Mouse (Mus musculus): ENCODE results near the gene Thap11. TPM values are rescaled to one million over a fixed set of nuclear protein-coding genes. Genes with fewer than 3 reads are reported as not detected.
"Not testable (repeated sequence)": the region's sequence is repeated elsewhere in the genome, so short reads cannot be mapped to it uniquely, and the experiment has no call there.

Thap11 gene
- polyA plus RNA-seq, 1 experiment from 2014 or later, result 85.7 TPM

- Histone ChIP-seq H3K27me3 (ENCODE audit: low read depth, poor library complexity, severe bottlenecking) (no peaks in the 10 kb centered on the region), H3K9me3 (replicated peaks) (no peaks in the 10 kb centered on the region), H3K27ac (peak within 1 kb of the TSS; percentile 90), H3K4me1 (peaks cover 16% of the 10 kb centered on the region), H3K36me3 (peaks cover 36% of the 10 kb centered on the region), H3K4me3 (peak within 1 kb of the TSS; percentile 82)
- WGBS, result under 1% methylated on average over 52 of the region's 52 CpGs
- DNase-seq (ENCODE audit: low spot score), result peak; percentile 93
Observed at GRCm38 (mm10) chr8:105826861-105827848, 27.8 kb upstream of the Thap11 start, which contains the start of the genes Ranbp10 and Tsnaxip1. Gene Ranbp10, minus strand, starts transcription at chr8:105827350. Gene Tsnaxip1, plus strand, starts transcription at chr8:105827731.

- H3K27me3 ChIP-seq (ENCODE audit: low read depth, poor library complexity, severe bottlenecking); H3K4me1 ChIP-seq: not testable (repeated sequence)
- WGBS, result 90% methylated on average over 2 of the region's 2 CpGs
Observed at GRCm38 (mm10) chr8:105833740-105834139, 21.2 kb upstream of the Thap11 start.

DNA sequence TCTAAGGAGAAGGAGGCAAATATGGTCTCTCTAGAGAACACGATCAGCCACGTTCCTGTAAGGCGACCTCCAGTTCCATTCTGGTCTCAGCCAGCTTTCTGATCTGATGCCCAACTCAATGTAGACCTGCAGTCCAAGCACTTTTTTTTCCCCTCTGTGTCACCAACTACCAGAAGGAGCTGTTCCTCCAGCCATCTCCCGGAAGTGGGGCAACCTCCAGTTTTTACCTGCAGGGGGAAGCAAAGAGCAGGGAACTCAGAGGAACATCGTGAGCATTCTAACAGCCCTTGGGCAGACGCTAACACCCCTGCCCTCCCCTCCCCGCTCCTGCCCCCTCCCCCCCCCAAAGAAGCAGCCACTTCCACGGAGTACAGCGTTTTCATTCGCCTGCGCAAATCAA, 19.6 kb upstream of the Thap11 start:
- Histone ChIP-seq H3K27ac (no peak overlapping the region), H3K9me3 (replicated peaks) (no peaks in the 10 kb centered on the region), H3K36me3 (no peaks in the 10 kb centered on the region), H3K4me1 (no peaks in the 10 kb centered on the region), H3K4me3 (no peak overlapping the region), H3K27me3 (ENCODE audit: low read depth, poor library complexity, severe bottlenecking) (no peaks in the 10 kb centered on the region)
- 33% methylated on average over 11 of the region's 11 CpGs for WGBS
- DNase-seq (ENCODE audit: low spot score), result peak; percentile 57

More at GRCm38 (mm10) chr8:105833740-105834139, 21.2 kb upstream of the Thap11 start:
- not testable (repeated sequence) for H3K36me3 ChIP-seq; H3K9me3 ChIP-seq (replicated peaks); H3K4me3 ChIP-seq; H3K27ac ChIP-seq; DNase-seq (ENCODE audit: low spot score)

DNA sequence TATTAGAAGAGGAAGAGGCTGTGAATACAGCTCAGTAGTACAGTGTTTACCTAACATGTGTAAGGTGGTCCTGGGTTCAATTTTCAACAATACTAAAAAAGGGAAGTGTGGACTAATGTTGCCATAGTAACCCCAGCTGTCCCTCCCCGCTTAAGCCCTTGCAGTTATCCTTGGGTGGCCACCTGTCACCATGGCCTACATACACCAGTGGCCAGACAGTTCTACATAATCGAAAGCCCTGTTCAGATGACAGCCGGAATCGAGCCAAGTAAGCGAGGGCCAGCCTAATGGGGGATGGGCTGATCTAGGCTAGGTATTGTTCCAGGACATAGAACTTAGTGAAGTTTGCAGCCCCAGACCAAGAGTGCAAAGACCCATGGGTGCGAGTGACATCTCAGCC, 17.9 kb upstream of the Thap11 start:
- H3K36me3 ChIP-seq, result peaks cover 10% of the 10 kb centered on the region
- no peaks in the 10 kb centered on the region for H3K27me3 ChIP-seq (ENCODE audit: low read depth, poor library complexity, severe bottlenecking)
- DNase-seq (ENCODE audit: low spot score), result no peak
- H3K27ac ChIP-seq, result no peak overlapping the region
- no peaks in the 10 kb centered on the region for H3K4me1 ChIP-seq
- H3K4me3 ChIP-seq, result no peak overlapping the region
- WGBS, result 89% methylated on average over 6 of the region's 6 CpGs
- no peaks in the 10 kb centered on the region for H3K9me3 ChIP-seq (replicated peaks)

- Histone ChIP-seq H3K27me3 (ENCODE audit: low read depth, poor library complexity, severe bottlenecking) (no peaks in the 10 kb centered on the region), H3K36me3 (peaks cover 31% of the 10 kb centered on the region), H3K27ac (no peak overlapping the region), H3K4me1 (no peaks in the 10 kb centered on the region), H3K4me3 (no peak overlapping the region), H3K9me3 (replicated peaks) (no peaks in the 10 kb centered on the region)
- 91% methylated on average over 5 of the region's 5 CpGs for WGBS
- DNase-seq (ENCODE audit: low spot score), result no peak
Observed at GRCm38 (mm10) chr8:105839209-105839608, 15.7 kb upstream of the Thap11 start.

DNA sequence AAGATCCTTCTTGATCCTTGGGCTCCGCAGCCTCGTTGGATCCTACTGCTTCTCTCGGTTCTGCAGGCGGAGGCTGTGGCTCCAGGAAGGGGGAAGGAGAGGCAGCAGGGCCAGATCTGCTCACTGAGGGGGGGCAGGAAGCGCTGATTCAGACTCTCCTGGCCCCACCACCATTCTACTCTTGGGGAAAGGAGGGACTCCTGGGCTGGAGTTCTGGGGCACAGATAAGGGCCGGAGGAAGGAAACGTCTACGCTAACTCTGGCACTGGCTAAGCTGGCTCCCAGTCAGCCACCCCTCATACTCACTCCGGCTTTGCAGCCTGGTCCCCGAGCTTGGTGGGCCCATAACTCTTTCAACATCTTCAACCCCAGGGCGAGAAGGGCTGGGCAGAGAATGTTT, 8.3 kb upstream of the Thap11 start:
- 90% methylated on average over 11 of the region's 11 CpGs for WGBS
- no peak for DNase-seq (ENCODE audit: low spot score)
- Histone ChIP-seq H3K4me1 (peaks cover 8% of the 10 kb centered on the region), H3K27me3 (ENCODE audit: low read depth, poor library complexity, severe bottlenecking) (no peaks in the 10 kb centered on the region), H3K27ac (no peak overlapping the region), H3K4me3 (no peak overlapping the region), H3K9me3 (replicated peaks) (no peaks in the 10 kb centered on the region), H3K36me3 (peaks cover 81% of the 10 kb centered on the region)

GRCm38 (mm10) chr8:105850014-105850413, 4.9 kb upstream of the Thap11 start:
- Histone ChIP-seq H3K4me1 (peaks cover 8% of the 10 kb centered on the region), H3K27ac (no peak overlapping the region), H3K36me3 (peaks cover 50% of the 10 kb centered on the region), H3K4me3 (0 out of 2 replicates have a peak overlapping the region, but pooled peaks have one; percentile 79), H3K27me3 (ENCODE audit: low read depth, poor library complexity, severe bottlenecking) (no peaks in the 10 kb centered on the region), H3K9me3 (replicated peaks) (no peaks in the 10 kb centered on the region)
- 88% methylated on average over 4 of the region's 4 CpGs for WGBS
- DNase-seq (ENCODE audit: low spot score), result no peak

DNA sequence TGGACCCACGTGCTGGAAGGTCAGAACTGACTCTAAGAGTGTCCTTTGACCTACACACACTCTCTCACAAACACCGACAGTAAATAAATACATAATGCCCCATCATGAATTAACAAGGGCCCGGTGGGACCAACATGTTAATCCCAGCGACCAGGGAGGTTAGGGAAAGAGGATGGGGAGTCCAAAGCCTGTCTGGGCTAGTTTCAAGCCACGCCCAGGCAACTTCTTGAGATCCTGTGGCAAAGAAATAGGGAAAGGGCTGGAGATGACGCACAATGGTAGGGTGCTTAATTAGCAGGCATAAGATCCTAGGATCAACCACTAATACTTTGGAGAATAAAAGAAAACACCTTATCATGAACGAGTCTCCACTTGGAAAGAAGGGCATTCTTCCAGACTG, 4.3 kb upstream of the Thap11 start:
- Histone ChIP-seq H3K4me1 (peaks cover 10% of the 10 kb centered on the region), H3K27me3 (ENCODE audit: low read depth, poor library complexity, severe bottlenecking) (no peaks in the 10 kb centered on the region), H3K4me3 (peak overlapping the region; percentile 79), H3K27ac (no peak overlapping the region), H3K9me3 (replicated peaks) (no peaks in the 10 kb centered on the region), H3K36me3 (peaks cover 44% of the 10 kb centered on the region)
- DNase-seq (ENCODE audit: low spot score), result no peak
- WGBS, result 83% methylated on average over 7 of the region's 7 CpGs

GRCm38 (mm10) chr8:105851651-105852143, 3.2 kb upstream of the Thap11 start:
- peaks cover 33% of the 10 kb centered on the region for H3K36me3 ChIP-seq
- H3K4me1 ChIP-seq, result peaks cover 21% of the 10 kb centered on the region
- H3K4me3 ChIP-seq, result peak overlapping the region; percentile 79
- peak overlapping the region; percentile 85 for H3K27ac ChIP-seq
- under 1% methylated on average over 34 of the region's 34 CpGs for WGBS
- H3K9me3 ChIP-seq (replicated peaks), result no peaks in the 10 kb centered on the region
- H3K27me3 ChIP-seq (ENCODE audit: low read depth, poor library complexity, severe bottlenecking), result no peaks in the 10 kb centered on the region
- DNase-seq (ENCODE audit: low spot score), result peak; percentile 92

- Histone ChIP-seq H3K27ac (no peak overlapping the region), H3K4me3 (peak overlapping the region; percentile 79; the same call in 1 of the 2 replicates)
- WGBS, result 86% methylated on average over 12 of the region's 12 CpGs
Observed at GRCm38 (mm10) chr8:105852146-105852729, 2.7 kb upstream of the Thap11 start.

GRCm38 (mm10) chr8:105853178-105853577, 1.8 kb upstream of the Thap11 start, which contains the start of gene Cenpt:
Gene Cenpt, minus strand, starts transcription at chr8:105853278.
- WGBS, result 92% methylated on average over 3 of the region's 3 CpGs
- Histone ChIP-seq H3K4me1 (peaks cover 35% of the 10 kb centered on the region), H3K27ac (no peak within 1 kb of the TSS), H3K9me3 (replicated peaks) (no peaks in the 10 kb centered on the region), H3K27me3 (ENCODE audit: low read depth, poor library complexity, severe bottlenecking) (no peaks in the 10 kb centered on the region), H3K4me3 (no peak within 1 kb of the TSS; the same call in none of the 2 replicates), H3K36me3 (peaks cover 27% of the 10 kb centered on the region)
- DNase-seq (ENCODE audit: low spot score), result no peak

More at GRCm38 (mm10) chr8:105852146-105852729, 2.7 kb upstream of the Thap11 start:
- H3K4me1 ChIP-seq, result peaks cover 26% of the 10 kb centered on the region
- no peaks in the 10 kb centered on the region for H3K9me3 ChIP-seq (replicated peaks)
- peaks cover 30% of the 10 kb centered on the region for H3K36me3 ChIP-seq
- DNase-seq (ENCODE audit: low spot score), result no peak
- no peaks in the 10 kb centered on the region for H3K27me3 ChIP-seq (ENCODE audit: low read depth, poor library complexity, severe bottlenecking)

DNA sequence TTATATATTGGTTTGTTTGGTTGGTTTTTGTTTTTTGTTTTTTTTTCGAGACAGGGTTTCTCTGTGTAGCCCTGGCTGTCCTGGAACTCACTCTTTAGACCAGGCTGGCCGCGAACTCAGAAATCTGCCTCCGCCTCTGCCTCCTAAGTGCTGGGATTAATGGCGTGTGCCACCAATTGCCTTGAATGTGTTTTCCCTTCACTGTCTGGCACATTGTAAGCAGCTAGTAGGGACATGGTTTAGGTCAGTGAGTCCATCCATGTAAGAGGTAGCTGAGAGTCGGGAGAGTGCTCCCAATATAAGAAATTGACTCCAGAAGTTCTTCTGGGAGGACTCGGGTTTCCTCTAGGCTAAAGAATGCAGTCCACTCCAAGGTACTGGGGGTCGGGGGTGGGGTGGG, 629 bp upstream of the Thap11 start:
- 27% methylated on average over 8 of the region's 8 CpGs for WGBS
- Histone ChIP-seq H3K9me3 (replicated peaks) (no peaks in the 10 kb centered on the region), H3K27ac (peak overlapping the region; percentile 96), H3K27me3 (ENCODE audit: low read depth, poor library complexity, severe bottlenecking) (no peaks in the 10 kb centered on the region), H3K36me3 (peaks cover 24% of the 10 kb centered on the region), H3K4me1 (peaks cover 45% of the 10 kb centered on the region), H3K4me3 (peak overlapping the region; percentile 67)
- DNase-seq (ENCODE audit: low spot score), result no peak

Measured in limb, embryonic 10.5 days (tissue).